In genomic region chr9:86395785-86396184, GRCm38 (mm10) we compare ENCODE assay signal across 11 mouse cellular contexts.
DNase-seq lines count a peak whose midpoint lies in the region; ATAC-seq and TF ChIP-seq lines count a peak whose summit lies in the region.
"Had no signal": no experiment of that assay in that cellular context is flagged by ENCODE, and none has a peak within 500 bp of the region (broad histone marks: within the 10 kb centered on the region; RNA-seq: fewer than 3 reads in every experiment).

No protein-coding gene starts in this region.

- H3K9ac ChIP-seq in lung, embryonic 14.5 days, result no peak overlapping the region
- H3K9ac ChIP-seq: liver, embryonic 15.5 days had no signal

- 0 out of 2 replicates have a peak, but pooled peaks cover 2% of the 10 kb centered on the region for H3K4me1 ChIP-seq in lung, embryonic 14.5 days (ENCODE audit: insufficient read depth)

- peak; percentile 13 for DNase-seq in embryo, embryonic 11 days
- no peak for DNase-seq in embryo, embryonic 10.5 days (ENCODE audit: low spot score)
- DNase-seq in lung, embryonic 14.5 days, result peak; percentile 15
- no peak for DNase-seq in lung, postnatal 10 days
- DNase-seq in cerebellum, adult 11 months, result peak; percentile 58
- DNase-seq in kidney, postnatal 25 days, result peak; percentile 20 to 33
- DNase-seq in heart, adult 8-10 months (ENCODE audit: low spot score), result no peak
- no peak for DNase-seq in heart, adult 18-20 months
- DNase-seq: B cell, adult 2 months; heart, postnatal 4 days had no signal

- H3K4me2 ChIP-seq in lung, embryonic 14.5 days, result no peak overlapping the region
- H3K4me2 ChIP-seq: liver, embryonic 15.5 days had no signal

- no peak overlapping the region for H3K27ac ChIP-seq in lung, embryonic 14.5 days (ENCODE audit: low read depth)

- H3K9me3 ChIP-seq in lung, embryonic 14.5 days (ENCODE audit: low read depth, low read length), result no peaks in the 10 kb centered on the region; the same call in 1 of the 2 replicates
- H3K9me3 ChIP-seq: liver, embryonic 15.5 days had no signal

- TF ChIP-seq CTCF in lung, embryonic 14.5 days (IDR thresholded peaks at IDR 0.05; ENCODE audit: low read depth), result peak; percentile 21; the same call in 1 of the 2 replicates

- H3K27me3 ChIP-seq in lung, embryonic 14.5 days (ENCODE audit: insufficient read depth, low read length), result no peaks in the 10 kb centered on the region
- H3K27me3 ChIP-seq: liver, embryonic 15.5 days had no signal

- WGBS in lung, embryonic 14.5 days, result 65% methylated on average over 6 of the region's 6 CpGs

- no peaks in the 10 kb centered on the region for H3K36me3 ChIP-seq in lung, embryonic 14.5 days (ENCODE audit: insufficient read depth)
- H3K36me3 ChIP-seq: liver, embryonic 15.5 days had no signal

- ATAC-seq in lung, embryonic 14.5 days (ENCODE audit: insufficient read depth), result no peak

- H3K4me3 ChIP-seq in lung, embryonic 14.5 days (ENCODE audit: low read depth, low read length), result no peak overlapping the region
- H3K4me3 ChIP-seq: liver, embryonic 15.5 days had no signal

Comparison
In these comparisons a context has a peak if more than half of its experiments do, and no peak if none do; other contexts are left out.
1. DNase-seq: peak in embryo, embryonic 11 days (single experiment), lung, embryonic 14.5 days (single experiment), cerebellum, adult 11 months (single experiment) and kidney, postnatal 25 days (2 of 2); none in embryo, embryonic 10.5 days (single experiment), lung, postnatal 10 days (single experiment), heart, adult 8-10 months (single experiment) and heart, adult 18-20 months (0 of 2).